Mouse (Mus musculus) spleen, postnatal 10 days (tissue): ENCODE measurements around the gene Gm20388.

Source experiments
- DNase-seq, 2 experiments: peaks; one replicate each; pipeline ENCODE4 v3.0.0; 2021 to 2022; ENCODE audit warnings: low spot score in 2 of 2

The Gm20388 gene

DNA sequence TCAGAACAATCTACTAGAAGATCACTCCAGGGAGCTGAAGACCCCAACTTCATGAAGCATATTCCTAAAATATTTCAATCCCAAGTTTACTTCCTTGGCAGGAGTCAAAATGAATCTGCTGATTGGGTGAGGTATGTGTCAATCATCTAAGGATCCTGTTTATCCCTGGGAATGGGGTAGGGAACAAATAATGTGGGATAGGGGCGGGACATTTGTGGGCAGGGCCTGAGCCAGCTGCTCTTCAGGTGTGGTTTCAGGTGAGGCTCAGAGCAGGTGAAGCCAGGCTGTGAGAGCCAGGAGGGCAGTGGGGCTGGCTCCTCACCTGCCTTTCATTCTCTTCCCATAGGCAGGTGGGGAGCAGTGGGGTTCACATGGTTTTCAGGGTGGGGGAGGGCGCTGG lies 2816.1 kb downstream of the Gm20388 start:
- no peak for DNase-seq

DNA sequence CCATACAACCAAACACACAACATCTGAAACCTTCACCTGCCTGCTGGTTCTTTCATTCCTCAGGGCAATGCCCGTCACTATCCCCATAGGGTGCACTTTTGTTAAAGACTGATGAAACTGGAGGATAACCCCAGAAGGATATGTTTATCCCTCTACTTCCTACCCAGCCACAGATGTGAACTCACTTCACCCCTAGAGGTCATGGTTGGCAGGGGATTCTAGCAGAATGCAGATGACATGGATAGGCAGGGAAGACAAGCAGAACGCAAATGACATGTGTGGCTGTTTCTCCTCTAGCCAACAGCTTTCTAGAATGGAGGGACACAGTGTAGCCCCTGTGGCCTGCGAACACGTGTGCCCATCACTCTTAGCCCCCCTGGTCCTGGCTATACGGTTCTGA lies 2816.8 kb downstream of the Gm20388 start:
- no peak for DNase-seq

DNA sequence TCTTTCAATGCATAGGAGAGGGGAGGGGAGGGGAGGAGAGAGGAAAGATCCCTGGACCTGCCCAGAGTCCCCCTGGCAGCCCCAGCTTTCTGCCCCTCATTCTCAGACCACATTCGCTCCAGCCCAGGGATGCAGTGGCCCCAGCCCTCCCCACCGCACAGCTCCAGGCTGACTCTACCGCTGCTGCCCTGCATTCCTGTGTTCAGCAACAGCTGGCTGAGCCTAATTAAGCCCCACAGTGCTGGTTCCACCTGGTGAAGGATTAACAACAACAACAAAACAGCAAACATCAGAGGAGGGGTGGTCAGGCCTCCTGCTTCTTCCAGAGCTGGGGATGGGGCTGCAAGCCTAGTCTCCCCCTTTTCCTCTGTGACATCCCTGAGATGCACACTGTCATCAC lies 2818.0 kb downstream of the Gm20388 start:
- DNase-seq: no peak

DNA sequence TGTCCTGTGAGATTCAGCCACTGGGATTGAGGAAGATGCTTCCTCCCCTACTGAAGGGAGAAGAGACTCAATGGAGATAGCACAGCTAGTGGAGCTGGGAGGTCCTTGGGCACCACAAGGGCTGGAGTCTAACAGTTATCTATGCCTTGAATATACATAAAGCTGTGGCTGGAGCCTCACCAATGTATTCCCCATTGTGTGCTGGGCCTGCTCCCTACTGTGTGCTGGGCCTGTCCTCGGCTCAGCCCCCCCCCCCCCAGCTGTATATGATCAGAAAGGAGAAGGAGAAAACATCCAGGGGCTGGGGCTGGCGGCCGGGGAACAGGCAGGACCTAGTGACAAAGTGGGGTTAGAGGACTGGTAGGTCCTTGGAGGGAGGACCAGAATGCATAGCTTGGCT lies 2824.5 kb downstream of the Gm20388 start:
- no peak for DNase-seq

DNA sequence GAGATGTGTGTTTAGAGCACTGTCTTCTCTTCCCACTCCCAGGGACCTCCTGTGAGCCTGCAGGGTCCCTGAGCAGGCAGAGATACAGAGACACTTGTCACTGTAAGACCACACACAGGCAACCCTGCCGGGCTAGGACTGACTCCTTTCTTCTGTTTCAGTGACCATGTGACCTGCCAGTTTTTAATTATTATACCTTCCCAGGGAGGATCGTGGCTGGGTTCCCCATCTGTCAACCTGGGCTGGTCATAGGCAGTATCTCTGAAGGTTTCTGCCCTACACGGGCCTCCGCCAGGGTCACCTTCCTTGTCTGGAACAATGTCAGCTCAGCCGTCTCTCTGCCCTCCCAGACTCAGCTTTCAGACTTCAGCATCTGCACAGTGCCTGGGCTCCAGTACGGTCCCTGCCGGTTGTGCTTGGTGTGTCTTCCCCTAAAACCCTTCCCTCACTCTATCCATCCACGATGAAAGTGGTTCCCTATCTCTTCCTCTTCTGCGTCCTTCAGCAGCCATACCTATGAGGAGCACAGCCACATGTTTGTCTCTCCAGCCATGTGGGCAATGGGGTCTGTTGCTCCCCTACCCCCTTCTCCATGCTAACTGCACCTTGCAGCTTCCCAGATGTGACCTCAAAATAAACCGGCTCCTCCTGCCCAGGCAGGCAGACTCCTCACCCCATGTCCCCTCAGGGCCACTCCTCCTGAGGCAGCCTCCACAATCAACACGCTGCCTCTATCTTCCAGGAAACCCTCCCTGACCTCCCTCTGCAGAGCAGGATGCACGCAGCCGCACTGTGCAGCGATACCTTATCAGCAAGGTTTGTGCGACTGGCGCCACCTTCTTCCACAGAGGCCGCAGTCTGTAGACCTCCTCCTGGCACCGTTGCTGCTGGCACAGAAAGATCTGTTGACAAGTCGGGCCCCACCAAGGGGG lies 2825.2 kb downstream of the Gm20388 start:
- no peak for DNase-seq

DNA sequence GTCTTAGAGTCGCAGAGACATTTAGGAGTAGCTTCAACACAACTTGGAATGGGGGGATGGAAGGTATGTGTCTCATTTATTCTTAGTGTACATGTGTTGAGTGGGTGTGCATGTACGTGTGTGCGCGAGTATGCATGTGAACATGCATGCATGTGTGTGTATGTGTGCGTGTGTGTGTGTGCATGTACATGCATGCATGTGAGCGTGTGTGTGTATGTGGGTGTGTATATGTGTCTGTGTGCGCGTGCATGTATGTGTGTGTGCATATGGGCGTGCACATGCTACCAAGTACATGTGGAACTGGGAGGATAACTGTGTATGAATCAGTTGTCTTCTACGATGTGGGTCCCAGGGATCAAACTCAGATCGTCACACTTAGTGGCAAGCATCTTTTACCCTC lies 2826.0 kb downstream of the Gm20388 start:
- DNase-seq: no peak

DNA sequence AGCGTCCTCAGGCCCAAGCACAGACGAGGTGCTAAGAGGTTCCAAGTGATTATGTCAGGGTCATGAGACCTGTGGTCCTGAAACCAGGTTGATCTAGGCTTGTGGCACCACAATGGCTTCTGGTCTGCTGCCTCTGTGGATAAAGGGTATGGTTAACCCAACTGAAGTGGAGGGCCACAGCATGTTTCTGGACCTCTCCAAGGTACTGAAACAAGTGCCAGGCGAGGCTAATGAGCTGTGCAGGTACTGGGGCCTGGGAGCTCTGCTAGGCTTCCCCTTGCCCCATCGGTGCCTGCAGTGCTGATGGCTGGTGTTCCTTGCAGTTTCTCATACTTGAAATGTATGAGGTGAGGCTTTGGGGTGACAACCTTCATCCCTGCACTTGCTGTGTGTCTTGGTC lies 2826.4 kb downstream of the Gm20388 start:
- peak in 1 of 2 experiments; percentile 57 for DNase-seq

DNA sequence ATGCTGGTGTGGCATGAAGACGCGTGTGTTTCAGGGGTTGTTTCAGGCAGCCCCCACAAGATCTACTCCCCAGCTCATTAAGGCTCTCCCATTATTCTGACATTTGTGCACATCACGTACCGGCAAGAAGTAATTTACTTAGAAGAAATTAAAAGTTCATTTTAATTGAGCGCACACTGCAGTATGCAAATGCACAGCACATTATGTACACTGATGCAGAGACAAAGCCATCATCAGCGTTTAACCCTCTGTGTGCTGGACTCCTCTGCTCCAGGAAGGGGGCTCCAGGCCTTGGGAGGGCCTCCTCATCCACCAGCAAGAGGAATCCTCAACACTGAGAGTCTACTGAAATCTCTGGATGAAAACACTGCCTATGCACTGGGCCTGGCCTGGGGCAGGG lies 2827.2 kb downstream of the Gm20388 start:
- no peak for DNase-seq

DNA sequence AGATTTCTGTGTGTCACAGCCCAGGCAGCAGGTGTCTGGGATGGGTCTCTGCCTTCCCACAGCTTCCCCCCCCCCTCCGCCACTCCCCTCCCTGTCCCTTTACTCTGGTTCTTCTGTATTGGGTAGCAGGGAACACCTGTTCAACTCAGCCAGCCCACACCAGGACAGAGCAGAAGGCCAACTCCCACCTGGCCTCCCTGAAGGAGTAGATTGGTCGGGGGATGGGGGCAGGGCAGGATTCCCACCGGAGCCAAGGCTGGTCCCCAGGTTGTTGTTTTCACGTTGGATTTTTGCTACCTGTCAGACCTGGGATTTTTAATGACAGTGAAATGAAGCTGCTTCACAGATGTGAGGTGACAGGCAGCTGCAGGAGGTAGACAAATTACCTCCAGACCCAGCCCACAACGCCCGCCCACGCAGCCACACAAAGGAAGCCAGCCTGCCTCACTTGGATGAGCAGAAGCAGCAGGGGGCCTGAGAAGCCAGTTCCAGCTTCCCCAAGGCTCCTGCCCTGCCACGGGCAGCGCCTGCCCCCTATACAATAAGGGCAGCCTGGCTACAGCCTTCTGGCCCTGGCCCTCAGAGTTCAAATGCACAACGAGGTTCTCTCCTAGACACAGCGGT lies 2828.6 kb downstream of the Gm20388 start:
- peak; percentile 48 to 87 for DNase-seq

DNA sequence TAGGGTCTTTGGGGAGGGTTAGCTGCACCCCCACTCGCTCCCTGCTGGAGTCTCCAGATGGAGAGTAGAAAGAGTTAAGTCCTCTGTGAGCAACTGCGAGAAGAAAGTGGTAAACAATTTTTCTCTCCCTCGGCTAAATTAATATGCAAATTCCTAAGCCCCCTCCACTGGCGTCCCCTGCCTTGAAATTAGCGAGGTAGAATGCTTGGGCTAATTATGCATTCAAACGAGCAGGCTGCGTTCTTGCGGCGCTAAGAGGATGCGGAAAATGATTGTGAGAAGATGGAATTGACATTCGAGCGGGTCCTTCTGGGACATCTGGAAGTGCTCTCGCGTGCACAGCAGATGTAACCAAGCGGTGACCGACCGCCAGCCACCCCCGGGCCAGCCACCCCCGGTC lies 2831.8 kb downstream of the Gm20388 start:
- no peak for DNase-seq

DNA sequence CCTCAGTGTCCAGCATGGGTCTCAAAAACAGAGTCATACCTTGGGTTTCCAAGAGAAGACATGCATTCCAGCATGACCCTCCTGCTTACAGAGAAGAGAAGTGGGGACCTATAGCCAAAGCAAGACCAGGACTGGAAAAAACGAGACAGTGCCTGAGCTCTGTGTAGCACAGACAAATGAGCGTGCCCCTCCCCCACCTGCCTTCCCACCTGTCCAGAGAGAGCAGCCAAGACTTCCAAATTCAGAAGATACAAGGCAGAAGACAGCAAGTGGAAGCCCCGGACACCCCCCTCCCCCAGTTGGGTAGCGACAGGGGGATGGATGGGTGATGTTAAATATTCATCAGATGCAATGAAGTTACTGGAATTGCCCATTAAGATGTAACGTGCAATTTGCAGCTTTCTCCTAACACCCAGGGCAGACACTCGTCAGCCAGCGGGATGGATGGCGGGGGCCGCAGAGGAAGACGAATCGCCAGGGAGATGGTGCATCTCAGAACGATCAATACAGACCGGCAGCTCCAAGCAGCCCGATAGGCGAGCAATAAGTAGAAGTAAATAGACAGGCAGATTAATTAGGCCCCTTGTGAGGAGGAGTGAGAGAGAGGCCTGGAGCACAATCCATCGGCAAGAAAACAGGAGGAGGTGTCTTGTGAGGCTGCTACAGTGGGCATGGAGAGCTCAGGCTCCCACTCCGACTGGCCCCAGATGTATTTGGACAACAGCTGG lies 2834.5 kb downstream of the Gm20388 start:
- no peak for DNase-seq

DNA sequence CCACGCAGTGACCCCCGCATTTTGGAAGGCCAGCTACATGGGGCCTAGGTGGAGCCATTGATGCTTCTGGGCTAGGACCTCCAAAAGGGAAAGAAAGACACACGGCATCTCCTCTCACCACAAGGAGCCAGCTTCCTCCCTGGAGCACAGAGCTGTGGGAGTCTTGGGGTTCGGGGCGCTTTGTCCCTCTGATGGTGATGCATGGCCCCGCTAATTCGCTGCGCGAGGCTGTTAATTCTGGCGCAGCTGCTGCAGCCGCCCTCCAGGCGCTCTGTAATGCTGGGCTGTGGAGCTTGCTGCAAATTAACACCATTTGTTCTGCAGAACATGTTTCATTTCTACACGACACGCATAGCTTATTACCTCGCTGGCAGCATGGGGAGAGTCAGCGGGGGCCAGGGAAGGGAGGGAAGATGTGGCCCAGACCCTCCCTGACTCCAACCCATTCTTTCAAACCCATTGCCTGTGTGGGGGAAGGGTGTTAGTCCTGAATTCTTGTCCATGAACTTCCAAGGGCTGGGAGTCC lies 2835.2 kb downstream of the Gm20388 start:
- no peak for DNase-seq

DNA sequence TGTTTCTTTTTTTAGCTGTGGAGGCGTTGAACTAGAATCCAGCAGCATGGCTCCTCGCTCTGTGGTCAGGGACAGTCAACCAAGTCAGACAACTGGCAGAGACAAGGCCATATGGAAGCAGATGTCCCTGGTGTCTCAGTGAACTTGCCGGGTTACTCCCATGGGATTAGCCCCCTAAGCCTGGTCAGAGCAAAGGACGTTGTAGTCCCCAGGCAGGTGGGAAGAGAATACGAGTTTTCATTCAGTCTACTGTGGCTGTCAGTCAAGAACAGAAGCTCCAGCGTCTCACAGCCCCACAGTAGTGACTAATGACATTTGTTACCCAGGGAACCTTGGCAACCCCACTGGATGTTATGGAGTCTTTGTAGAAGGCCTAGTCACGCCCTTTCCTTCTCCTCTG lies 2835.8 kb downstream of the Gm20388 start:
- DNase-seq: no peak

DNA sequence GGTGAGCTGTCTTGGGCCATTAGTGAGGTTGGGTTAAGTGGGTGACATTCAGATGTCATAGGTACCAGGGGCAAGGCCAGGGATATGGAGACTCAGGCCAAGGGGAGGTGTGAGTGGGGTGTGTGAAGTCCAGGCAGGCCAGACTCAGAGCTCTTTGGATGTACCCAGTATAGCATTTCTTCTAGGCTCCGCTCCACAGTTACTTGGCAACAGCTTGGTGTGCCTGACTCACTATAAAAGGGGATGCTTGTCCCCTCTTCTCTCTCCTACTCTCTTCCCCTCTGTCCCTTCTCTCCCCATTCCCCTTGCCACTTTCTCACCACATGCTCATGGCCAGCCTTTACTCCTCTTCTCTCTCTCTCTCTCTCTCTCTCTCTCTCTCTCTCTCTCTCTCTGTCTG lies 2837.2 kb downstream of the Gm20388 start:
- DNase-seq: no peak

DNA sequence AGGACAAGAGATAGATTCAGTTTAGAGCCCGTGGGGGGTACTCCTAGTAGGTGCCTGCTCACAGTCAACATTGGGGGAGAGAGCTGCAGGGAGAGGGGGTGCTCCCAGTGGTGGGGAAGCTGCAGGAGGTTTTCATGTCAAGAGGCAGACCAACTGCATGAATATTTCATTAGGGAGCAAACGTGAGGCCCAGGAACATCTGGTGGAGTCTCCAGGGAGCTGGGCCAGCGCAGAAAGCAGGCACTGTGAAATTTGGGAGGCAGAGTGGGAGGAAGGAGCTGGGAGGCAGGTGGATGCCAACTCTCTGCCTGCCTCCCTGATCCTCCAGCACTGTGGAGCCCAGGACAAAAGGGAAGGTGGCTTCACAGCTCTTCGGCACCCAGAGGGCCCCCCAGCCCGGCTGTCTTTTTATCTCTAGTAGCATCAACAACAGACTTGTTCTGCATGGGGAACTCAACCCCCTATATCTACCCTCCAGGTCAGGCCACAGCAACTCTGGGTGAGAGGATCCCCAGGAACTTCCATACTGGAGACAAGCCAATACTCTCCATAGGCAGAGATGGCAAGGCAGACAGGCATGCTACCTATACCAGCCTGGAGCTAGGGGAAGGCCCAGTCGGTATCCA lies 2838.8 kb downstream of the Gm20388 start:
- DNase-seq: no peak

DNA sequence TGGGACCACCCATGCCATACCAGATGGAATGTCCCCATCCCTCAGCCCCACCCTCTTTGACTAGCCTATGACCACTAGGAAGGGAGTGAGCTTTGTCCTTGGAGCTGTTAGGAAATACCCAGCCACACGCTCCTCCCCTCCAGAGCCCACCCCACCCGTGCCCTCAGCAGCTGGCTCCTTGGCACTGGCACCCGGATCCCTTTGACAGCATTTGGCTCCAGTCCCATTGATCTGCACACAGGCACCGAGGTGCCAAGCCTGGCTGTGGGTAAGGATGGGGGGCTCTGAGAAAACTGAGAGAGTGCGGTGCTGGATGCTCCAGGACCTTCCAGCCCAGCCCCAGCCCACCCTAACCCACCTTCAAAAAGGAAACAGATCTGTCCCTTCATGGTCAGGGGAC lies 2840.7 kb downstream of the Gm20388 start:
- DNase-seq: no peak

DNA sequence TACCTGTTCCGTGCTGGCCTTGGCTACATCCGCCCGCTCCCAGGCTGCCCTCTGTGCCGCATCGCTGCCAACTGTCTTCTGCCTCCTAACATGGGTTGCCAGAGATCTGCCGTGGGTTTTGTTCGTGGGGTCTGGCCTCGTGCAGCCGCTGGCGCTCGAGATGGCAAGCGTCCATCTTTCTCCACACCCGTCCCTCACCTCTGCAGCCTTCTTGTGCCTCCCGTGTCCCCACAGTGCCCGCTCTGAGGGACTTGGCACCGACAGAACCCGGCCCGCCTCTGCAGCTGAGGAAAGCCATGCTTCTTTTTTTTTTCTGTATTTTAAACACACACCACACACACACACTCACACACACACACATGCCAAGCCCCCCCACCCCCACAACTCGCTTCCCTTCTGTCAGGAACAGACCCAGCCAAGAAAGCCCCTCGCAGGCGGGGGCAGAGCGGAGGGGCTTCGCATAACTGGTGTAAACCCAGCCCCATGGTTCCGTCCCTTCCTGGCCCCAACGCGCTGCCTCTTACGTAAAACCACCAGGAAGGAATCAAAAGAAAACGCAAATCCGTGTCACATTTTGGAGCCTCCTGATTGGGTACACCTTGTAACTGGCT lies 2841.6 kb downstream of the Gm20388 start:
- DNase-seq: no peak

DNA sequence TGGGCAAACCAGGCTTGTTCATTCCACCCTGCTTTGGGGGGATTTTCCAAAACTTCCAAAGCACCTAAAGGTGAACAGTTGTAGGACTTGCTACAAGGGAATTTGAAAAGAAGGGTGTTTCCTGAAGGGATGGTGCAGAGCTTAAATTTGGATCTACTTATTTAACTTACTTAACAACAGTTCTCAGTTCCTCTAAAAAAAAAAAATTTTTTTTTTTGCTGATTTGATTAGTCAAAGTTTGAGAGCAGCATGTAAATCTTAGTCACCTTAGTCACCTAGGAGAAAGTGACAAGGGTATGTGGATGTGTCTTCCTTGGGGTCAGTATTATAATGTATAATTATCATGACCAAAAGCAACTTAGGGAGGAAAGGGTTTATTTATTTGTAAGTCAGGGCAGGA lies 2848.0 kb downstream of the Gm20388 start:
- no peak for DNase-seq

DNA sequence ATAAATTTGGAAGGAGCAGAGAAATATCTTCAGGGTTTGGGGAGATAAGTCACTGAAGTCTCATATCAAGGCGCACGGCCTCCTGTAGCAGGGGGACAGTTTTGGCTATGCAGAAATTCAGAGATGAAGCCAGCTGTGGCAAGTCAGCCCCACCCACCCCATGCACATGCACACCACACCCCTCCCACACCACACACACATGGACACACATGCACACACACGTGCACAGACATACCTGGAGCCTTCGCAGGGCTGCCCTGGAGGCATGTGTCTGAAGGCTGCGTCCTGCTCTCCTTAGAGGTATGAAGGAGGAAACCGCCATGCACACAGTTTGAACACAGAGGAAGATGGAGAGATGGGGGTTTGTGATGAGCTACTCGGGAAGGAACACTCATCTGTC lies 2849.5 kb downstream of the Gm20388 start:
- peak in 1 of 2 experiments; percentile 44 for DNase-seq

DNA sequence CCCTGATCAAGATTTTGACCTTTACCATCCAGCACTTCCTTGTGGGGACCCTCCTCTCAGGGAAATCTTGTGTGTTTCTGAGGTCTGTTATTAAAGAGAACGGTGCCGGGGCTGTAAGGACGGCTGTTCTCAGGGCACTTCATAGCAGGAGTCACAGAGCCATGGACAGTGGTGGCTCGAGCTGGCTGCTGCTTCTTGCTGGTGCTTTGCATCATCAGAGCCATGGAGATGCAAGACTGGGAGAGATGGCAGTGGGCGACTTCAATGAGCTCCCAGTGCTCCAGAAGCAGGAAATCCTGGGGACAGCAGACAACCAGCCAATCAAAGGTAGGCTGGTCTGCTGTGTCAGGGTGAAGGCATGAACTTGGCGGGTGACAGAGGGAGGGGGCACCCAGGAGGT lies 2850.5 kb downstream of the Gm20388 start:
- DNase-seq: no peak

DNA sequence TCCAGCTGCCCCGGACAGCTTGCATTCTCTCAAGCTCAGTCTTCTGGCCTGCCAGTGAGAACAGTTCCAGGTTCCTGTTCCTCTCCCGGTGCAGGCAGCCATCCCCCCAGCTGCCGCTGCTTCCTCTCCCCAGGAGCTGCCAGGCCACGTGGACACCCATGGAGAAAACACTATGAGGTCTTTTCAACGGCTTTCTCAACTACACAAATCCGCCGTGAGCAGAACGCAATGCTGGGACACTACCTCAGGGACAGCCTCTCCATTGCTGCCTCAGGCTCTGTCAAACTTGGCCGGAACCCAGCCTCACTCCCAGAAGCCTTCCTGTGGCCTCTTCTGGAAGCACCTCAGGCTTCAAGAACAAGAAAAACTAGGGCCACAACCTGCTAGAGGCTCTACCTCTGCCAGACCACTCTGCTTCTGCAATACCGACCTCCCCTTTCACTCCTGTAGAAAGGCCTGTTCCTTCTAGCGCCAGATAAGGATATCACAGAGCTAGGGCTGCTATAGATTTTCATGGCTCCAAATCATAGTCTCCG lies 2852.2 kb downstream of the Gm20388 start:
- no peak for DNase-seq
